Mouse (Mus musculus) hindlimb bud, embryonic 11.5 days (tissue): ENCODE data around the gene Ankrd33b.

Source experiments
- DNase-seq: peaks from one replicate; pipeline ENCODE4 v3.0.0-alpha.2; 2012; ENCODE audit warnings: low read depth, low spot score; ENCODE audit errors: extremely low spot score

Ankrd33b gene

DNA sequence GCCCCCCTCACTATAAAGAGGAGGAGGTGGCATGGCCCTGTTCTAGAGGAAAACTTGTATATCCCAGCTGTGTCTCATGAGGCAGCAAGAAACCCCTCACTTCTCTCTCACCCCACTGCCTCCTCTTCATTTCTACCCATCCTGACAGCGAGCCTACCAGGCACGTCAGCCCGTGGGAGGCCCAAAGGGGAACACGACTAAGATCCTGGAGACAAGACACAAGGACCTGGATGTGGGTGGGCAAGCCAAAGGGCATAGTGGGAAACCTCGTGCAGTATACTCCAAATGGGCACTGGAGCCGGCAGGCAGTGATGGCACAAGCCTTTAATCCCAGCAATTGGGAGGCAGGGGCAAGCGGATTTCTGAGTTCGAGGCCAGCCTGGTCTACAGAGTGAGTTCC, 1.0 kb upstream of the Ankrd33b start:
- DNase-seq, result no peak

DNA sequence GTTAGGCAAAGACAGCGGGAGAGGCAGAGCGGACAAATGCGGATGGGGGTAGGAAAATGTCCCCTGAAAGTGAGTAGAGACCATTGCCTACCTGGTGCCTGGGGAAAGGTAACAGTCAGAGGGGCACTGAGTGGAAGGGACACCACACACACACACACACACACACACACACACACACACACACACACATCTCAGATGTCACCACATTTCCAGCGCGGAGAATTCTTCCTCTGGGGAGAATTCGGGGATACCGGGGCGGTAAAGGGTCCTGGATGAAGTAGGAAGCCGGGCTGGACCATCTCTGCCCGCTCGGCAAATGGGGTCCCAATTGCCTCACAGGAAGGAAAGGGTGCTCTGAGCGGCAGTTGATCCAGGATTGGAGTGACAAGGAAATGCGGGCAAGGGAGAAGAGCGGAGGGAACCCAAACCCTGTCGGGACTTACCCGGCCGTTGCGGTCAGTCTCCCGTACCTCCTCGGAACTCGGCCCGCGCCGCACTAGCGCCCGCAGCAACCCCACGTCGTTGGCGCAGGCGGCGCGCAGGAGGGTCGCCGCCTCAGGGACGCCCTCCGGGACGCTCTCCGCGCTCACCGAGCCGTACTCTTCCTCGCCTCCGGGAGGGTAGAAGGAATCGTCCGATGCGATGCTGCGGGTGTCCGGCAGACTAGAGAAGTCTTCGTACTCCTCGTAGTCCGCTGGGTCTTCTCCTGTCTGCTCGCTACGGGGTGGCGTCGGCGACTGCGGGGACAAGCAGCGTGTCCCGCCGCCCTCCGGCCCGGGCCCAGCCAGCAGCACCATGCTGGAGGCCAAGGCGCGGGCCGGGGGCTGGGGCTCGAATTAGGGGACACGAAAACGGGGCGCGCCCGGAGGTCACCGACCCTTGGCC, 688 bp downstream of the Ankrd33b start:
- DNase-seq, result no peak

- DNase-seq, result no peak
Measured at GRCm38 (mm10) chr15:31365720-31366591, 1.6 kb downstream of the Ankrd33b start.

GRCm38 (mm10) chr15:31365041-31365719, 2.3 kb downstream of the Ankrd33b start:
- DNase-seq, result no peak

DNA sequence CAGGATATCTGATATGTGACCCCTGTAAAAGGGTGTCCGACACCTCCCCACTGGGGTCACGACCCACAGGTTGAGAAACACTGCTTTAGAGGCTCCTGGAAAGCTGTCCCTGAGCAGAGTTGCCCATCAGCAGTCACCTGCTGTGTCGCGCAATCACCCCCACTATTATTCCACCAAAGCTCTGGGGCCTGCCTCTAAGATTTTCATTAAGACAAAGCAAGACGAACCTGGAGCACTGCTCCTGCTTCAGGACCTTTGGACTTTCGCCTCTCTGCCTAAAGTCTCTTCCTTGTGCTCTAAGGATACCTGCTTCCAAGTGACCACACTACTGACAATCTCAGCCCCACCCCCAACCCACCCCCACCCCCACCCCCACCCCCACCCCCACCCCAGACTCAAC, 3.1 kb downstream of the Ankrd33b start:
- DNase-seq, result no peak

DNA sequence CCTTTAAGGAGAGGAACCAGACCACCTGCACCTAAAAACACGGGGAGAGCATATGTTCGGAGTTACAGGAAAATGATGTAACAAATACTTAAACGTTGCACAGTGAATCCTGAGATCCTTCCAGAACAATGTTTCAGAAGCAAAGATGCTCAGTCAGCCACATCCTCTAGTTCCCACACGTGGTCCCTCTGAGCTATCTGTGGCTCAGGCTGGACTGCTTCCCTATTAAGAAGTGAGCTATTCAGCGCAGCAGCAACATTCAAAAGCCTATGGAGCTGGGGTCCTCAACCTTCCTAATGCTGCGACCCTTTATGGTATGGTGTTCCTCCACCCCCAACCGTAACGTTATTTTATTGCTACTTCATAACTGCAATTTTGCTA, 3.6 kb downstream of the Ankrd33b start:
- DNase-seq, result no peak

GRCm38 (mm10) chr15:31363241-31363980, 4.1 kb downstream of the Ankrd33b start:
- no peak for DNase-seq

- no peak for DNase-seq
Measured at GRCm38 (mm10) chr15:31361259-31361853, 6.2 kb downstream of the Ankrd33b start.

DNA sequence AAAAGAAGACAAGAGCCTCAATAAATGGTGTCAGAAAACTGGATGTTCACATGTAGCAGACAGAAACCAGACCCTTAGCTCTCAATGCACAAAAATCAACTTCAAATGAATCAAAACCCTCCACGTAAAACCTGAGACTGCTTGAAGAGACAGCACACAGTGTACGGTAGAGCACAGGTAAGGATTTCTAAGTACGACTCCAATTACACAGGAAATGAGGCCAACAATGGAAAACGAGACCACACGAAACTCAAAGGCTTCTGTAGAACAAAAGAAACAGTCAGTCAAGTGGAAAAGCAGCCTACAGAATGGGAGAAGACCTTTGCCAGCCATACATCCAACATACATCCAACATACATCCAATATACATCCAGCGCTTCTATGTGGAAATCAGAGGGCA, 6.9 kb downstream of the Ankrd33b start:
- no peak for DNase-seq

DNA sequence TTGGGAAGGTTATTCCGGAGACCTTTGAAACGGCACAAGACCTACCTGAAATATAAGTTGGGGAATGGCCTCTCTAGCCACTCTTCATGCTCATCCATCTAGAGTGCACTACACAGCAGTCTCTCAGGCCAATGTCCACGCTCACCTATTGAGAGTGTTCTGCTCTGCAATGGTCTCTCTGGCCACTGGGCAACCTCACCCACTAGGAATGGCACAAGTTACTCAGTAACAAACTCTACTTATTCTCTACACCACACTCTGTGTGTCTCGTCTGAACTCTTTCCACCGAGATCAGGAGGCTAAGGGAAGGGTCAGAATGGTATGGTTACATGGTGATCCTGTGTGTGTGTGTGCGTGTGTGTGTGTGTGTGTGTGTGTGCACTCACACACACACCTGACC, 7.7 kb downstream of the Ankrd33b start:
- no peak for DNase-seq

GRCm38 (mm10) chr15:31352494-31353279, 14.8 kb downstream of the Ankrd33b start:
- no peak for DNase-seq

DNA sequence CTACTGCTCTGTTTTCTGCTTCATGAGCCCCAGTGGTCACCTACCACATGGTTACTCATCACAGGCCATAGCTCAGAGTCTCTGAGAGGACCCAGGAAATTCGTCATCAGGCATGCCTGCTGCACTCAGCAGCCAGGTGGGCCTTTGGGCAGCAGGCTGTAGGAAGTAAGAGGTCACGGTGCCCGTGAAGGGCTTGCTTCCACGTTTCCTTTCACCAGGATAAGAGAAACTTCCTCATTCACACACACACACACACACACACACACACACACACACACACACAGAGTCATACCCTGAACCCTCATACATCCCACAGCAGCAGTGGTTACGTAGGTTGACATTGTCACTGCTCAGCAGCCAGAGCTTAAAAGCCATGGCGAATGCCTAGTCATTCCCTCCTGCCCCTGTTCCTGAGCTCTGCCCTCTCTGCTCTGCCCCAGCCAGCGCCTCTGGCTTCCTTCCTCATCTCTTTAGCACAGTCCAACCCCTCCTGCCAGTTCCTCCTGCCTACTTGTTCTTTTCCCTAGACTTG, 17.6 kb downstream of the Ankrd33b start:
- DNase-seq, result no peak

- DNase-seq, result no peak
Measured at GRCm38 (mm10) chr15:31349046-31349445, 18.5 kb downstream of the Ankrd33b start.

GRCm38 (mm10) chr15:31348241-31348640, 19.3 kb downstream of the Ankrd33b start:
- DNase-seq, result no peak

DNA sequence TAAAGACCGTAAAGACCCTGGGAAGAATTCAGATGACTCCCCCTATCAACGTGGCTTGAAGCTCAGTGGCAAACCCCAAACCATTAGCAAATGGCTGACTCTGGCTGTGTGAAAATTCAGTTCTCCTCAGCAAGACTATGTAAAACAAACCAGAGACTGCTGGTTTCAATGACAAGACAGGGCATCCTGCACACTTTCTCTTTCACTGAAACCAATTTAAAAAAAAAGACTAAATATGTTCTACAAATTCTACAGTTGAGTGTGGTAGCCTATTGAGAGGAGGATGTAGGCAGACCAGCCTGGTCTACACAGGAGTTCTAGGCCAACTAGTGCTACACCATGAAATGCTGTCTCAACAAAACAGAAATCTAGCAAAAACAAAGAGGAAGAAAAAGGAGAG, 21.0 kb downstream of the Ankrd33b start:
- DNase-seq, result no peak

DNA sequence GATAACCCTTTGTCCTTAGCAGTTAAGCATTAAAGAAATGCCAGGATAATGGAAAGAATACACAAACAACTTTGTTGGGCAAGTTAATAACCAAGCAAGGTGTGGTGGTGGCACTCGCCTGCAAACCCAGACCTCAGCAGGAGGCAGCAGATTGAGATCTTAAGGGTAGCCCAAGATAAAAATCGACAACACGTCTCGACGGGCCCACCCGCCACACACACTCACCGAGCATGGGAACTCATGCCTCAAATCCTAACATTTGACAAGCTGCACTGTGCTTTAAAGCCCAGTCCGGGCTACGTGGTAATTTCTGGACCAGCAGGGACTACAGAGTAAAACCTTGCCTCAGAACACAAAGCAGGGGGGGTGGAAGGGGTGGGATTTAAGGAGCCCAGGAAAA, 22.2 kb downstream of the Ankrd33b start:
- DNase-seq, result no peak

DNA sequence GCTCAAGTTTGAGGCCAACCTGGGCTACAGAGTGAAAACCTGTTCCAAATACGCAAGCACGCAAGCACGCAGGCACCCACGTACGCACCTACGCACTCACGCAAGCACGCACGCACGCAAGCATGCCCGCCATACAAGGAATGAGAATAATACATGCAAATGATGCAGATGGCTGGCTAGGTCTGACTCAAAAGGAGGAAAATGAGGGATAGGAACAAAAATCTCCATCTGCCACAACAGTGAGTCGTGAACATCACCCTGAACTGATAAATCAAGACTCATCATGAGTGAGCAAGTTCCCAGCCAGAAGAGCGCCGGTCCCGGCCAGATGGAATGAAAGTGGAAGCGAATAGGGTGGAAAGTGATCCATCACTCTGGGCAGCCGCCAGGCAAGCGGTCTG, 22.7 kb downstream of the Ankrd33b start:
- no peak for DNase-seq

DNA sequence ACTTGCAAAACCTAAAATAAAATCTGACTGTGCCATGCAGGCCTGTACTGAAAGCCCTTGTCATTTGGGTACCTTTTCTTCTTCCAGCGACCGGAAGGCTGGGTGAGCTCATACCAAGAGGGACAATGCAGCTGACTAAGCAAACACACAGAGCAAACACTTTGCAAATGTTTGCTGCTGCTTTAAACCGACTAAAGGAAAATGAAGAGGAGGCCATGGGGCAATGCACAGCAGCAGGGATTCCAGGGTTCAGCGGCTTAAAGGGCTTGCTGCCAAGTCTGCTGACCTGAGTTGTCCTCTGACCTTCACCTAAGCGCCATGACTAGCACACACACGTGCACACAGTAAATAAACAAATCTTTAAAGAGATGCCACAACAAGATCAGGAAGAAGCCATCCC, 23.9 kb downstream of the Ankrd33b start:
- no peak for DNase-seq

DNA sequence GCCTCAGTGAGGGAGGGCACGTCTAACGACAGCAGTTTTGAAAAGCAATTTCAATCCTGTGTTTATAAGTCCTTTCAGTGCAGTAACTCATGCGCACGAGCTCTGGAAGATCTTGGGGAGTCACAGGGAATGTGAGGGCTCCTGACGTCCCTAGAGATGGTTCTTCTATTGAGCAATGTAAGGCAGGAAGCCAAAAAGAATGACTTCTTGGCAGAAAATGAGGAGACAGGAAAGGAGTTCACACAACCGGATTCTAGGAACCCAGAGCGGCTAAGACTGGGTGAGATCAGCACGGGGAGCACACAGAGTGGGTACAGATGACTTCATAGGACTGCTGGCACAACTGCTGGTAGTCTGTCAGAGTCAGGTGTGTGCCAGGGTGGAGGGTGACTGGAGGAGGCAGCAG, 25.0 kb downstream of the Ankrd33b start:
- DNase-seq, result no peak
